Mouse (Mus musculus): ENCODE results near the gene Ppp1r15a.

Ppp1r15a gene

DNA sequence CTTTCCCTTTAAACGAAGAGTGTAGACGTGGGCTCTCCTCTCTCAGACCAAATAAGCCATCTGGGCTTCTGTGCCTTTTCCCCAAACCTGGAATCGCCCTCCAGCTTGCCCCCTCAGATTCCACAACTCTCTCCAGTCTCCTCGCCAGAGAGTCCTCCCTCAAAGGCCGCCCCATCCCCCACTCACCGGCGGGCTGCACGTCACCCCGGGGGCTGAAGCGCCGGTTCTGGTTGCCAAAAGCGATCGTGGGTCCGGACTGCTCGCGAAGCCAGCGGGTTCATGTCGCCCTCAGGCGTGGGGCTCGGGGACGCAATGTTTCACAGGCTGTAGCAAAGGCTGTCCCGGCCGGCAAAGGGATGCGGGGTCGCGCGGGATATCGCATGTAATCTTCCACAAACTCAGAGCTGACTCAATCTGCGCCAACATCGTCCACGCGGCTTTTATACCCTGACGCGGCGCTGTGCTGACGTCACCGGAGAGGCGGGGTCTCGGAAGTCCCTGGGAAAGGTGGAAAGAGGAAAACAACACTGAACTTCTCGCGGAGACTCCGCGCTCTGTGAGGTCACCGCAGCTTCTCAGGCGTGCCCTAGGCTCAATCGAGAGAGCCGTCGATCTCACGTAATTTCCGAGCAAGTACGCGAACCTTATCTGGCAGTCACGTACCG is at the start of gene Ppp1r15a, which contains the start of gene Plekha4:
Ppp1r15a (minus strand) TSS at position 460 of the 665 bp plus-strand sequence.
Plekha4 (plus strand) TSS at position 522 of the 665 bp plus-strand sequence.
- peak; percentile 99 for DNase-seq (ENCODE audit: low read depth)

DNA sequence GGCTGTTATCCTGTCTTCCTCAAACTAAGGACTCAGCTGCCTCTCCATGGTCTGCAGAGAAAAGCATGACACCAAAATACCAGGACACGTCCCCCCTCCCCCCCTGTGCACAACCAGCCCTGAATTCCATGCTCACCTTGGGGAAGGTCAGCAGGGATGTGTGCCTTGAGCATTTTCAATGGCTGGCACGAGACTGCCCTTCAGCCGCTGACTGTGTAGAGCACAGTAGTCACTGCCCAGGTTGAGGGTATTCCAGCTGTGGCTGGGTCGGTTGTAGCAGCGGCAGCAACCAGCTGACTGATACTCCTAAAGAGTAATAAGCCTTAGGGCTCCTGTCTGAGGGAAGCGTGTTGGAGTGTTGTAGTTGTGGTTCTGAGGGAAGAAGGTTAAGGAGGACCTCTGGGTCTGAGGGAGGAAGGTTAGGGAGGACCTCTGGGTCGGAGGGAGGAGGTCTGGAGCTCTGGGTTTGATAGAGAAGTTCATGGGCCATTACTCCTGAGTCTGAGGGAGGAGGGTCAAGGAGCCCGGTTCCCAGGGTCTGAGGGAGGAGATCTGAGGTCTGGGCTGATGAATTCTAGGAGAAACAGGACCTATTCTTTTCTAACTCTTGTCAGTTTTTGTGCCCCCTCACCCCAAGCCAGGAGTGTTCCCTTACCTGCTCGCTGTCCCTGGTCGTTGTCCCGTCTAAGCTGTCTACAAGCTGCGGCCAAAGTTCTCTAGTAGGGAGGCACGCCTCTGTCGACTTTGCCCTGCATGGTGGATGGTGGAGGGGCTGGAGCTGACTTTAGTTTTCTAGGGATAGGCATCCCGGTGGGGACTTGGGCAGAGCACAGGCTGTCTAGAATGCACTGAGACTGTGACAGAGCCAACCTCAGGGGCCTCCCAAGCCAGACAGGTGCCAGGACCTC is 48.7 kb upstream of the Ppp1r15a start:
- DNase-seq (ENCODE audit: low read depth) = no peak

GRCm38 (mm10) chr7:45573954-45574353 is 47.9 kb upstream of the Ppp1r15a start:
- DNase-seq (ENCODE audit: low read depth) = peak; percentile 73

DNA sequence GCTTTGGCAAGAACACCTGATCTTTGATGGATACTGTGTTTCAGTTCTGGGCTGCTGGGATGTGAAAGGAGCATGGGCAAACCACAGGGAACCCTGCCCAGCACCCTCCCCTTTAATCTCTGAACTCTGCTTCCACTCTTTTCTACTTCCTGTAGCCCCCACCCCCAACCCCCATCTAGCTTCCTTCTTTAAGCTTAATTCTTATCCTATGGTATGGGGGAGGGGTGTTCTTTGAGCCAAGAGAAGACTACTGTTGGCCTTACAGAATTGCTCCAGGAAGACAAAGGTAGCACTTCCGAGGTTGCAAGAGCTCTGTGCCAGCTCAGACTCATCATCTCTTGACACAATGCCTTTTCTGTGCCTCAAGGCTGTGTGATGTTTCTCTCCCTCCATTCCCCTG is 45.9 kb upstream of the Ppp1r15a start:
- peak; percentile 43 for DNase-seq (ENCODE audit: low read depth)

GRCm38 (mm10) chr7:45570103-45570741 is 44.2 kb upstream of the Ppp1r15a start, which contains the start of gene Bcat2:
Gene Bcat2, plus strand, starts transcription at chr7:45570153.
- DNase-seq (ENCODE audit: low read depth) = peak; percentile 79

DNA sequence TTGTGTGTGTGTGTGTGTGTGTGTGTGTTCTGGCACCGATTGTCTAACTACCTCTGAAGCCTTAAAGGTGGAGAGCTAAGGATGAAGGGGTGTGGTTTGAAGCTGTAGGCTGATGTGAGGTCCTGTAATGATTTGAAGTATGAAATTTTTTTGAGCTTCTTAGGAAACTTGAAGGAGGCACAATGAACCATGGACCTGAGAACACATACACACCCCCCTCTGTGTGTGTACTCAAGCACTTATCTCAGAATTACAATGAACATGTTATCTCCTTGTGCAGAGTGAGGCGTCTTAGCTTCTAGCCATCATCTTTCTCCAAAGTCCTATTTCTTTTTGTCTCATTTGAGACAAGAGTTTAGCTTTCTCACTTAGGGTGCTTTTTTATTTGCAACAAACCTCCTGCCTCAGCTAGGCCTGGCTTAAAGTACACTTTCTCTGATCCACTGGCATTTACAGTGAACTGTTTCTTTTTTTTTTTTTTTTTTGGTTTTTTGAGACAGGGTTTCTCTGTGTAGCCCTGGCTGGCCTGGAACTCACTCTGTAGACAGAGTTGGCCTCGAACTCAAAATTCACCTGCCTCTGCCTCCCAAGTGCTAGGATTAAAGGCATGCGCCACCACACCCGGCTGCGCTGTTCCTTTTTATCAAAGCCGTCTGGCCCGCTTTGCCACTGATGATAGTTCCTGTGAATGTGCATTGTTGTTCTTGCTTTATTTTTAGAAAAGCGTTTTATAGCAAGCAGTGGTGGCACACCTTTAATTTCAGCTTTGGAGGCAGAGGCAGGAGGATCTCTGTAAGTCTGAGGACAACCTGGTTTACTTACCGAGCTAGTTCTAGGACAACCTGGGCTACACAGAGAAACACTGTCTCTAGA is 42.8 kb upstream of the Ppp1r15a start:
- DNase-seq (ENCODE audit: low read depth) = no peak

DNA sequence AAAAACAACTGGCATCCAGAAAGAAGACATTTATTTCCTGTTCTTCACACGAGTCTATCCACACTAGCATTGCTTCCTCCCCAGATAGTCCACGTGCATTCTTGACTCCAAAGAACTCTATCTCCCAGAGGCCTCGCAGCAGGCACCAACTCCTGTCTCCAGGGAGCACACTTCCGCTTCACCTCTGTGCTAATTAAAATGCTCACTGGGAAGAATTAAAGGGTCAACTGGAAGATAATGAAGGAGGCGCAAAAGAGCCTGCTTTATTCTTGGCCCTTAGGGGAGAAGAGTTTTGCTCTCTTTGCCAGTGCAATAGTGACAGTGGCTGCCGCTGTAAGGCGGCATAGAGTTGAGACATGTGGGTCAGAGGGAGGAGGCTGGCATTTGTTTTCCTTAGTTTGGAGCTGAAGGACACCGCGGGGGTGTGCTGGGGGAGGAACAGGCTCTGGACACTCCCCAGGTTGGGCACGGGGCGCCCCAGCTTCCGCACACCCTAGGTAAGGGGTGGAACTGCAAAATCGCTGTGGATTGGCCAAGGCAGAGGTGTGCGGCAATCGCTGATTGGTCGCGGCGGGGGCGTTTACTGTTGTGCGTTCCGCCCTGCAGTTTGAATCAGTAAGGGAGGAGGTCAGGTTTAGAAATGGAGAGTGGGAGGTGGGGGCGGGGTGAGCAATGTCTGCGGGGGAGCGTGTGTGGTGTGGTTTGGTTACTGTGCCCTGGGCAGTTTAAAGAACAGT is 41.9 kb upstream of the Ppp1r15a start:
- peak; percentile 92 for DNase-seq (ENCODE audit: low read depth)

DNA sequence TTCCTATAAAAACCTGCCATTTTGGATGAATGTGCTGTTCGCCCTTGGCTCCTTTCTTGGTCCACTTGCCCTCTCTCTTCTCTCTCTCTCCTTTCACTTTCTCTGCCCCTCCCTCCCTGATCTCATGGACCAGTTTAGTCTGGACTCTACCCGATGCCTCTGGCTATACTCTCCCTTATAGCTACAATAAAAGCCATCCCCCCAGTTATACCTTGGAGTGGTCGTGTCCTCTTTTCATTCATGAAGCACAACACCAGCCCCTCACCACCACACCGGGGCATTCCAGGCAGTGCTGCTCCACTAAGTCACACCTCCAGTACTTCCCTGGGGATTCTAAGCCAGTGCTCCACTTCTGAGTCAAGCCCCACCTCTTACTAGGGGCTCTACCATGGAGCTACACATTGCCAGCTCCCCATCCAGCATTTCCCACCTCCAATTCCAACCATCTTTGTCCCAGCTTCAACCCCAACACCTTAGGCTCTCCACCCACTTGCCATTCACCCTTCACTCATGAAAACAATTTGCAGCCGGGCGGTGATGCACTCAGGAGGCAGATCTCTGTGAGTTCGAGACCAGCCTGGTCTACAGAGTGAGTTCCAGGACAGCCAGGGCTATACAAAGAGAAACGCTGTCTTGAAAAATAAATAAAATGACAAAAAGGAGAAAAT is 41.2 kb upstream of the Ppp1r15a start:
- no peak for DNase-seq (ENCODE audit: low read depth)

- no peak for DNase-seq (ENCODE audit: low read depth)
Measured at GRCm38 (mm10) chr7:45565446-45565845, 39.4 kb upstream of the Ppp1r15a start.

GRCm38 (mm10) chr7:45564811-45565210 is 38.7 kb upstream of the Ppp1r15a start:
- DNase-seq (ENCODE audit: low read depth) = no peak

GRCm38 (mm10) chr7:45561624-45562520 is 35.8 kb upstream of the Ppp1r15a start:
- no peak for DNase-seq (ENCODE audit: low read depth)

DNA sequence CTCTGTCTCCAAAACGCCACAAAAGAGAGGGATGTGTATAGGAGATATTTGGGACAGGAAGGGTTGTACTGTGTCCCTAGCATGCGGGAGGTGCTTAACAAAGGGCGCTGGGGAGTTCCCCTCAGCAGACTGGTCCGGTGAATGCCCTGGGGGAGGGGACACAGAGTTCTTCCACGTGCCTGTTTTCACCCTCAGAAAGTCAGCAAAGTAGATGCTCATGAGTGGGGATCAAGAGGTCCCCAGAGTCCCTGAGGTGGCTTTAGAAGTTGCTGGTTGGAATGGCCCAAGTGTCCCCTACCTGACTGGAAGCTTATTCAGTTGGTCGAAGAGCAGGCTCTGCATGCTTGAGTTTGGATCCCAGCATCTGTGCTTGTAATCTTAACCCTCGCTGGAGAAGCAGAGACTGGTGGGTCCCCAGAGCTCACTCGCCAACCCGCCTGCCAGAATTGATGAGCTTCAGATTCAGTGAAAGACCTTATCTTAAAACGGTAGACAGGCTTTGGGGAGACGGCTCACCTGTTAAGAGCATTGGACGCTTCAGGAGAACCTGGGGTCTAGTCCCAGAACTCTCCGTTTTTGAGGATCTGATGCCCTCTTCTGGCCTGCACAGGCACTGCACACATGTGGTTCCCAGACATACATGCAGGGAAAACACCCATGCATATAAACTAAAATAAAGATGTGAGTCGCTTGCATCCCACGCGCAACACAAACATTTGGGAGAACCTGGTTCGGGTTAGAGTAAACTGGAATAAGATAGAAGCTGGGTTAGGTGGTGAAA is 35.0 kb upstream of the Ppp1r15a start:
- DNase-seq (ENCODE audit: low read depth) = peak; percentile 89

GRCm38 (mm10) chr7:45560241-45560640 is 34.2 kb upstream of the Ppp1r15a start:
- DNase-seq (ENCODE audit: low read depth) = peak; percentile 43

DNA sequence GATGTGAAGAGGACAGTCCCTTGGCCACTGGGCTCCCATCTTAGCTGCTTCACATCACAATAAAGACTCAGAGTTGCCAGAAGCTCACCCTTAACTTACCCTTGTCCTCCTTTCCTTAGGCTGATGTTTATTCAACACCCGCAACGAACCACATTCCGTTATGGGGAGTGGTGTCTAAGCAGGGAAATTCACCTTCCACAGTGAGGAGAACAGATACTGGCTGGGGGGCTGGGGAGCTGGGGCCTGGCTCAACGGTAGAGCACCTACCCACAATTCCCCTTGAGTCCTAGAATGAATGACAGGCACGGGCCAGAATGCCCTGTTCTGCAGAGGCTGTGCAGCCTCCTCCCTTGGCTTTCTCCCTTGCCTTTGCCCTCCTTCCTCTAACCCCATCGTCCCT is 32.8 kb upstream of the Ppp1r15a start:
- DNase-seq (ENCODE audit: low read depth) = no peak

GRCm38 (mm10) chr7:45555787-45556186 is 29.7 kb upstream of the Ppp1r15a start:
- DNase-seq (ENCODE audit: low read depth) = peak; percentile 86

GRCm38 (mm10) chr7:45554744-45555143 is 28.7 kb upstream of the Ppp1r15a start, which contains the start of gene Hsd17b14:
Gene Hsd17b14, plus strand, starts transcription at chr7:45554893.
- DNase-seq (ENCODE audit: low read depth) = no peak

DNA sequence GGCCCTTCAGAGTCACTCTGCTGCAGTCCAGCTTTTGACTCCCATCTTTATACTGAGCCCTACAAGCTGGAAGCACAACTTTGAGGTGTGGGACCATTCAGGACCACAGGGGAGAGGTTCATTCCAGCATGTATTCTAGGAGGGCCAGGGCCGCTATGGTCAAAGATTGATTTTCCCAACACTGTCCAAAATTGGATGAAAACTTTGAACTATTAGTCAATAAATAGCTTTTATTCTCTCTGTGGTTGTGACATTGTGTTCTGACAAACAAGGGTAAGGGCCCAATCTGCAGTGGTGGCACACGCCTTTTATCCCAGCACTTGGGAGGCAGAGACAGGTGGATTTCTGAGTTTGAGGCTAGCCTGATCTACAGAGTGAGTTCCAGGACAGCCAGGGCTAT is 27.9 kb upstream of the Ppp1r15a start:
- no peak for DNase-seq (ENCODE audit: low read depth)

DNA sequence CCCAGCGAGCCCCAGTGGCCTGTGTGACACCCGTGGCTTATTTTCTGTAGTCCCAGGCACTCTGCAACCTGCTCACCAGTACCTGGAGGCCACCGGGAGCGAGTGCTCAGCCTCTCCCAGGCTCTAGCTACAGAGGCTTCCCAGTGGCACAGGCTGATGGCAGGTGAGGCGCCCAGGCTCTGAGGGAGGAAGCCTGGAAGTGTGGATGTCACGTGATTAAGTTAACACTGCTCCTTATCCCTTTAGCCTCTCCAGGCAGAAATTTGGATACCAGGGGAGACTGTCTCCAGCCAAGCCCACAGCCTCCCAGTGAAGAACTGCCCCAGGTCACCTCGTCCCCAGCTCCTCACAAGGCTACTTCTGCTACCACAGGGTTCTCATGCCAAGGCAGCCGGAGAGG is 27.5 kb upstream of the Ppp1r15a start:
- DNase-seq (ENCODE audit: low read depth) = no peak
